Mouse (Mus musculus) ZHBTc4 (cell line): ENCODE measurements around the gene Mrpl51.

Experiments
- DNase-seq: peaks from one replicate; pipeline ENCODE4 v3.0.0-alpha.2; 2011; ENCODE audit warnings: low read depth, low spot score

Mrpl51 gene

DNA sequence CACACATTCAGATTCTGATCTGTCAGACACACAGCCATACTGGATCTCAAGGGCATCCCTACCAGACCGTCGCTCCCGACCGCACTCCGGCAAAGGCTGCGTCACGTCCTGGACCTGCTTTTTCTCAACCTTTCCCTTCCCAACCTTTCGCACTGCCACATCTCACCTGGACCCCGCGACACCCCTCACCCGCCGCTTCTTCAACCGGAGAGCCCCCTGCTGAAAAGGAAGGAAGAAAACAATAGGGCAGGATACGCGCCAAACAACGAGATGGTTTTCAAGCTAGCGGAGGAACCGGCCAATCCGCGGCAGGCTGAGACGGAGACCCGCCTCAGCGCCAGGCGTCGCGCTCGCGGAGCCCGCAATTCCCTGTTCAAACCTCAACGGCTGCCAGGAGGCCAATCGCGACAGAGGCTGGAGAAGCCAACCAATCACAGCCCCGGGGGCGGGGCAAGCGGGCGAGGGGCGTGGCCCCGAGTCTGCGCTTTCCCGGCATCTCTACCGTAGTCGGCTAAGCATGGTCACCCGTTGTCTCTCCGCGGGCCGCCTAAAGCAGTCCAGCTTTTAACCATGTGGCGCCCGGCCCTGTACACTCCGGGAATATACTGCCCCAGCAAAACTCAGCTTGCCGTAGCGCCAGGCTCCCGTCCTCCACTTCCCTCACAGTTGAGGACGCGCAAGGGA, at the start of gene Mrpl51, which contains the start of gene Ncapd2:
Gene Mrpl51, plus strand, starts transcription at position 470 of the 684 bp plus-strand sequence.
Gene Ncapd2, minus strand, starts transcription at position 370 of the 684 bp plus-strand sequence.
- peak; percentile 99 for DNase-seq

DNA sequence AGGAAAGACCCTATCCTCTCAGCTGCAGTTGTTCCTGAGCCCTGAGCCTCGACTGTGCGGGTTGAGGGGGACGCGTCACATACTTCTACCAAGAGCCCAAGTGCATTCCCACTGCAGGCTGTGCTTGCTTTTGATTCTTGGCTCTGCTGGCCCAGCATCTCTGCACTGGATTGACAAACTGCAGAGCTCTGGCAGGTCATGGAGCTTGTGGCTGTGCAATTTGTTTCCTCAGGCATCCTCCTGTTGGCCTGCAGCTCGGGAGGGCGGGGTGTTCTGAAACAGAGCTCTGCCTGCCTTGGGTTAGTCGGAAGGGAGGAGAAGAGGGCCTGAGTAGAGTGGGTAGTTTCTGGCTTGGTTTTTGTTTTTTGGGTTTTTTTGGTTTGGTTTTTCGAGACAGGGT, 49.2 kb upstream of the Mrpl51 start:
- no peak for DNase-seq

DNA sequence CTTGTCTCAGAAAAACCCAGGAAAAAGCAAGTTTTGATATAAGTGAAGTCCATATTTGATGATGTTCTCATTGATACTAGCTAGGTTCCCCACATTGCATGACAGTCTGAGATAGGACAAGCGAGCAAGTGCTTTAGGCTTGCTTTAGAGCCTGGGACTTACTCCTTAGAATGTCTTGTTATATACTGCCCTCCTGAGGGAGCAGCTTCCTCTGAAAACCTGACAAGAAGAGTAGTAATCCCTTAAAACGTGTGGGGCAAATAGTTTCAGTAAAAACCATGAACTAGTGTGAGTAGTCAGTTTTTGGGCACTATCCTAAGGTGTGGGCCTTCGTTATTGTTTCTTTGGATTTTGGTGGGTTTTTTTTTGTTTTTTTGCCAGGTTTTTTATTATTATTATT, 48.5 kb upstream of the Mrpl51 start:
- no peak for DNase-seq

DNA sequence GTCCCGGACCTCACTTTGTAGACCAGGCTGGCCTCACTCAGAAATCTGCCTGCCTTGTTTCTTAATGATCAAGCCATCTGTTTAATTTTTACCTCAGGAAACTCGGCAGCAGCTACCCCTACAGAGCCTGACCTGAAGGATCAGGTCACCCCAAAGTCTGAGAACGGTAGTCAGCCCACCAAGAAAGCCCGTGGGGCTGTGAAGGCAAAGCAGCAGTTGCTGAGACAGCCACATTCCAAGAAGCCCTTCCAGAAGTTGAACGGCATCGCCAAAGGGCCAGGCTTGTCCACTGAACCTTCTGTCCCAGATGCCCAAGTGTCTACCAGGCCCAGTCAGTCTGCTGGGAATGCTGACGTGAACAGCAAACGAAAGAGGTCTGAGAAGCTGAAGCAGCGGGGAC, 47.7 kb upstream of the Mrpl51 start:
- no peak for DNase-seq

DNA sequence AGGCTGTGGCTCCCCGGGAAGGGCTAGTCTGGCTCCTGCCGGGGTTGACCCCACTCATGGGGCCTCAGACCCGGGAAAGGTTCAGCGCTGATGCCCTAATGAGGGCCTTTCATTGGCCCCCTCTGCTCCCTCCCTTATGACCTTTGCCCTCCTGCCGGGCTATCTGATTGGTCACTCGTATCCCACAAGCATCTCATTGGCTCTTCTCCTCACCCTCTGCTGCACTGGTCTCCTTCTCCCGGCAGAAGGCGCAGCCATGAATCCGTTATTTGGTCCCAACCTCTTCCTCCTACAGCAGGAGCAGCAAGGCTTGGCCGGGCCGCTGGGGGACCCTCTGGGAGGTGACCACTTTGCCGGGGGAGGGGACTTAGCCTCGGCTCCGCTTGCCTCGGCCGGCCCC, 46.6 kb upstream of the Mrpl51 start, which contains the start of gene Iffo1:
Gene Iffo1, plus strand, starts transcription at position 241 of the 400 bp plus-strand sequence.
- peak; percentile 96 for DNase-seq

DNA sequence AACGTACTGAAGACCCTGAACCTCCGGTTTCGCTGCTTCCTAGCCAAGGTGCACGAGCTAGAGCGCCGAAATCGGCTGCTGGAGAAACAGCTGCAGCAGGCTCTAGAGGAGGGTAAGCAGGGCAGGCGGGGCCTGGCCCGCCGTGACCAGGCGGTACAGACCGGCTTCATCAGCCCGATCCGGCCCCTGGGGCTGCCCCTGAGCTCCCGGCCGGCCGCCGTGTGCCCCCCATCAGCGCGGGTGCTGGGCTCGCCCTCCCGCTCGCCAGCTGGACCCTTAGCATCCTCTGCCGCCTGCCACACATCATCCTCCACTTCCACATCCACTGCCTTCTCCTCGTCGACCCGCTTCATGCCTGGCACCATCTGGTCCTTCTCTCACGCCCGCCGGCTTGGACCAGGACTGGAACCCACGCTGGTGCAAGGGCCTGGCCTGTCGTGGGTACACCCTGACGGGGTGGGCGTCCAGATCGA, 46.1 kb upstream of the Mrpl51 start:
- DNase-seq, result no peak

DNA sequence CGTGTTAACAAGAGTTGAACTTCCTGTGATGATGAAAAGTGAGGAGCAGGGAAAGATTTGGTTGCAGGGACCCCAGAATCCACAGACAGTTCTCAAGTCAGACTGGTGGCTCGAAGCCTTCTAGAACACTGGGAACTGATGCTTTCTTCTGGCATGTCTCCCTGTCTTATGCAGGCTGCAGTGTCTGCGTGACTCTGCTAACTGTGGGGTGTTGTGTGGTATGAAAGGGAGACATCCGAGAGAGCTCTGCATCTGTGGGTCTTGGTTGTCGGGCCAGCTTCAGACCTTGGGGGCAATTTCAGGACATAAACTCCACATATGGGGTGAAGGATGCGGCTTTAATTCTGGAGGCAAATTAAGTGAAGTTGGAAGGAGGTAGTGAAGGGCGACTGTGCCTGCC, 45.5 kb upstream of the Mrpl51 start:
- DNase-seq, result no peak

DNA sequence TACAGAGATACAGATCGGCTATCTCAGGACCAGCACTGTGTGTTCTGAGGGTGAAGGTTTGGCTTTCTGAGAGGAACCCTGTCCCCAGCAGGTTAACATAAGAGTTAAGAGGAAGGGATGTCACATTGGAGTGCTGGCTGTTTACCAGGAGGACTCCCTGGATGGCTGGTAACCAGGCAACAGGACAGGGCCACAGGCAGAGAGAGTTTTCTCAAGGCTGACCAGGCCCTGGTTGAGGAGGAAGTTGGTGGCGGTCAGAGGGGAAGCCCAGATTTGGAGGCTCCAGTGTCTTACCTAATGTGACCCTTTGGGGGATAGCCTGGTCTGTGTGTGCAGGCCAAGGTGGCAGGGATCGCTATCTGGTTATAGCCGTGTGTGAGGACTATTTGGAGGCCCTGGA, 44.8 kb upstream of the Mrpl51 start:
- DNase-seq, result no peak

DNA sequence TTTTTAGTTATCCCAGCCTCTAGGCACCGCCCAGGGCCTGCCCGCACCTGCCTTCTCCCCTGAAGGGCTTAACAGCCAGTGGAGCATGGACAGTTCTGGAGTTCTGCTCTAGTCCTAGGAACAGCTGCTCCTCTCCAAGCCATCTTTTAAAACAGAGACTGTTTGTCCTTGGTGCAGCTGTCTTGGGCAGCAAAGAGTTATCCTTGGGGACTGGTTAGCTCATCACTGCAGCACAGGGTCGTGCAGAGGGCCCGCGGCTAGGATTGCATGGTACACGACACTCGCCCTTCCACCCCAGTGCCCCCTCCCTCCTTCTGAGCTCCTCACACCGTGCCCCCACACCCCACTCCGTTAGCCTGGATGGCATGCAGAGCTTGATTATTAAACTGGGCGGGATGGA, 44.3 kb upstream of the Mrpl51 start:
- no peak for DNase-seq

DNA sequence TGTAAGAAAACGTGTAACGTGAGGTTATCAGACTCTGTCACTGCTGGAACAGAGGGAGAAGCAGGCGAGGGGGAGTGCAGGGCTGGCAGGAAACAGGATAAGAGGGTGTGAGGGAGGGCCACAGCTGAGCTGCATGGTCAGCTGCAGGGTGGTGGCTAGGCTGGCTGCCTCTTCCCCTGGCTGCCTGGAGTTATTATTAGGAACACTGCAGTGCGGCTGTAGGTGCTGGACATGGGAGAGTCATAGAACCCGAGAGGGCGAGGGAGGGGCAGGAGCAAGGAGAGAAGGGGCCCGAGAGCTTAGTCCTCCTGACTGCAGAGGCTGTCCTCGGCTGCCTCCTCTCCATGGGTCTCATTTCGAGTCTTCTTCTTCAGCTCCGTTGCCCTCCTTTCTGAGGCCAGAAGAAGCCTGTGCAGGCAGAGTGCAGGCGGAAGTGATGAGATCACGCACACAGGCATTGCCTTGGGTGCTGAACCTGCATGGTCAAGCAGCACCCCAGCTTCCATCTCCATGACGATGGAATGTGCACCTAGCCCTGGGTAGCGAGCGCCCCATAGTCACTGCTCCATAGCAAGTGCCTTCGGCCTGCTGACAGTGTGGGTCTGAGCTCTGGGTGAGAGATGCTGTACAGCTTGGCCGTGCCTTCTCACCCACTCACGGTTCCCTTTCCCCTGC, 43.2 kb upstream of the Mrpl51 start:
- DNase-seq, result no peak

DNA sequence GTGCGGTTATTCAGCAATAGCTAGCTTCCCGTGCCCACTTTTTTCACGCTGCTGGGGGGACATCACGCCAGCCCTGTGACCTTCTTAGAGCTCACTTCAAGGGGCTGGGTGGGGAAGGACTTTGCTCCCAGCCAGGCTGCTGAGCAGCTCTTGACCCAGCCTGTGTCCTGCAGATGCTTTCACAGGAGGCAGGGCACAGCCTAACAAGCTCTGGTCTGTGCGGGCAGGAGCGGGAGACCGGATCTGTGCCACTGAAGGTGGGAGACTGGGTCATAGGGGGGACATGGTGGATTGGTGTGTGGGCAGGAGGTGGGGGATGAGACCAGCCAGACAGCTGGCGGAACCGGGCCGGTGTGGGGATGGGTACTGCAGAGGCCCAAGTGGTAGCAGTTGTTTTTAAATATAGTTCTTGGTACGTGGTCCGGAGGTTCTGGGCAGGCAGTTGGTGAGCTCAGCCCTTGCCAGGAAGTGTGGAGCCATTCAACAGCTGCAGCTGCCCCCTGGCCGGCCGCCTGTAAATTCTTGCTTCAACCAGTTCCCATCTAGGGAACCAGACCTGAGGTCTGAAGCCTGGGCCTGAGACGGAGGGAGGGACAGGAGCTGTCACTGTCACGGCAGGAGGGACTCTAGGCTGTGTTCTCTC, 42.6 kb upstream of the Mrpl51 start:
- peak; percentile 51 for DNase-seq

DNA sequence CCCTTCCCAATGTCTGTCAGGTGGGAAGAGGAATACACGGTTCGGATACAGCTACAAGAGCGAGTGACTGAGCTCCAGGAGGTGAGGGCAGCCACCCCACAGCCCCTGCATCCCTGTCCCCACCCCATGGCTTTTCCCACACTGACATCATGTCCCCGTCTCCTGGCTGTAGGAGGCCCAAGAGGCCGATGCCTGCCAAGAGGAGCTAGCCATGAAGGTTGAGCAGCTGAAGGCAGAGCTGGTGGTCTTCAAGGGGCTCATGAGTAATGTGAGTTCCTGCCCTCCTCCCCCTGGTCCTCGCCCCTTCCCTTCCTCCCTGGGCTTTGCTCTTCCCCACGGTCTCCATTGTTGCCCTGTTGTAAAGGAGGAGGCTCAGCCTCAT, 42.0 kb upstream of the Mrpl51 start:
- no peak for DNase-seq

DNA sequence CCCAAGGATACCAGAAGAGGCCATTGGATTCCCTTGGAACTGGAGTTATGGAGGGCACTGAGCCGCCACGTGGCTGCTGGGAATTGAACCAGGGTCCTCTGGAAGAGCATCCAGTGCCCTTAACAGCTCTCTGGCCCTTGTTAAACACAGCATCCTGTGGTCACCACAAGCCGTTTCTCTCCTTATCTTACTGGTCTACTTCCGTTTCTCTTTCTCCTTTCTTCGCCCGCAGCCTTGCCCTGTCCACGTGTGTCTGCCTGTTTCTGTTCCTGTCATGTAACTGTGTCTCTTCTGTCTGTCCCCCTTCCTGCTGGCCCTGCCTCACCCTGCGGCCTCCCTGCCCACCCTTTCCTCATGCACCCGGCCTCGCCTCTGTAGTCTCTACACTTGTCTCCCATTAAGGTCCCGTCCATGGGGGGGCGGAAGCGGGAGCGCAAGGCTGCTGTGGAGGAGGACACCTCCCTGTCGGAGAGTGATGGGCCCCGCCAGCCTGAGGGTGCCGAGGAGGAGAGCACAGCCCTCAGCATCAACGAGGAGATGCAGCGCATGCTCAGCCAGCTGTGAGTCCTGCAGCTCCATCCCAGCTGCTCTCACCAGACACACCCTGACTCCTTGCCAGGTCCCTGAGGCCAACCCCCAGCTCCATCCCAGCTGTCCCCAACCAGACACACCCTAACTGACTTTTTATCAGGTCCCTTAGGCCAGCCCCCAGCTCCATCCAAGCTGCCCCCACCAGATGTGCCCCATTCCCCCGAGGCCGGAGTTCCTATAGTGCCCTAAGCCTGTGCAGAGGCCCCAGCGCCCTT, 39.2 kb upstream of the Mrpl51 start:
- no peak for DNase-seq

DNA sequence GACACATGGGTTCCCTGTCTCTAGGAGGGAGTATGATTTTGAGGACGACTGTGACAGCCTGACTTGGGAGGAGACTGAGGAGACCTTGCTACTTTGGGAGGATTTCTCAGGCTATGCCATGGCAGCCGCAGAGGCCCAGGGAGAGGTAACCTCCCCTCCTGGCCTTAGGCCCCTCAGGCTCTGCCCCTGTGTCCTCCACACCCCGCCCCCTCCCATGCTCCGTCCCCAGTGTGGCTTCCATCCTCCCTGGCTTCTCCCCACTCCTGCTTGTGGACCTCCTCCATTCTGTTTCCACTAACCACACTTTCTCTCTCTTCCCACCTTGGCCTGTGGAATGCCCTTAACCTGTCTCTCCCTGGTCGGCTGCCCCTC, 38.6 kb upstream of the Mrpl51 start:
- no peak for DNase-seq

DNA sequence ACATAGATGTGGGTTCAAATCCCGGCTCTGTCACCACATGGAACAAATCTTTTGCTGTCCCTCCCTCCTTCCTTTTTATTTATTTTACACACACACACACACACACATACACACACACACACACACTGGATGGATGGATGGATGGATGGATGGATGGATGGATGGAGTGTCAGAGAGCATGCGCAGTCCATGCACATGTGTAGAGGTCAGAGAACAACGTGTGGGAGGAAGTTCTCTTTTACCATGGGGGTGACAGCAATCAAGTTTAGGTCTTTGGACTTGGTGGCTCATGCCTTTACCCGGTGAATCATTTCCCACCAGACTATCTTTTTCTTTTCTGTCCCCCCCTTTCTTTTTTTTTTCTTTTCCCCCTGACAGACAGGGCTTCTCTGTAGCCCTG, 37.9 kb upstream of the Mrpl51 start:
- no peak for DNase-seq

DNA sequence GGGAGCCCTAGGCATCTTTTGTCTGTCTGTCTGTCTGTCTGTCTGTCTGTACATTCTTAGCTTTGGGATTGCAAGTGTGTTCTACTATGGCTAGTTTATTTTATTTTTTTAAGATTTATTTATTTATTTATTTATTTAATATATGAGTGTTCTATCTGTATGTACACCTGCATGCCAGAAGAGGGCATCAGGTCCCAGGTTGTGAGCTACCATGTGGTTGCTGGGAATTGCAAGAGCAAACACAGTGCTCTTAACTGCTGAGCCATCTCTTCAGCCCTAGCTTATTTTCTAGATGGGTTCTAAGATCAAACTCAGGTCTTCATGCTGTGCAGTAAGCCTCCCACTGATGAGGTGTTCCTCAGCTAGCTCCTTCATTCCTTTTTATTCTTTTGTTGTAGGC, 37.1 kb upstream of the Mrpl51 start:
- DNase-seq, result peak; percentile 60

DNA sequence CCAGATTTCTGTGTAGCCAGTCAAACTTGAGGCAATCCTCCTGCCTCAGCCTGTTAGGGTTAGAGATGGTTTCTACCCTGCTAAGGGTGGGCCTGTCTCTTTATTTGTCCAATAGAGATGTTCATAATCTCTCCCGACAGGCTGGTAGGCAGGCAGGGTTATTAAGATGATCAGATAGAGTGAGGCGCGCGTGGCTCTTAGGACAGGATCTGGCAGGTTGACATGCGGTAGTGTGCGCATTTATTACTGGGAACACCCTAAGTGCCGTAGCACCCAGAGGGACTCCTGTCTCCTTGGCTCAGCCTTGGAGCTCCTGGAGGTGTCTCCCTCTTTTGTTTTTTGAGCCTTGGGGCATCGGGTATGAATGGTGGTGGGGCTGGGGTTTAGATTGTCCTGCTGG, 36.3 kb upstream of the Mrpl51 start:
- DNase-seq, result no peak

DNA sequence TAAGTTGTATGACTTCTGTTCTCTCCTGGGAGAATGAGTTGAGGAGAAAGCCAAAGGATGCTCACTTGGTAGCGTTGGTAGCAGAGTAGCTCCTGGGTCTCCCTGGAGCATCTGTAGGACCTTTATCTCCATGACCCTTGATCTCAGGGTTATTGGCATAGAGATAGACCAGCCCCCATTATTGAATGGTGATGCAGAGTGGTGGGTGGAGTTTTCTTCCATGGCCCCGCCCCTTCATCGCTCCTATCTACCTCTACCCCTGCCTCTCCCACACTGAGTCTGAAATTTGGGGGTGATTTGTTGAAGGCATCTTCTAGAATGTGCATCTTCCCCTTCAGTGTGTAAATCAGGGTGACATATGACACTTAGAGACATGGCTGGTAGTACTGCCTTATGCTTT, 35.1 kb upstream of the Mrpl51 start:
- DNase-seq, result no peak

DNA sequence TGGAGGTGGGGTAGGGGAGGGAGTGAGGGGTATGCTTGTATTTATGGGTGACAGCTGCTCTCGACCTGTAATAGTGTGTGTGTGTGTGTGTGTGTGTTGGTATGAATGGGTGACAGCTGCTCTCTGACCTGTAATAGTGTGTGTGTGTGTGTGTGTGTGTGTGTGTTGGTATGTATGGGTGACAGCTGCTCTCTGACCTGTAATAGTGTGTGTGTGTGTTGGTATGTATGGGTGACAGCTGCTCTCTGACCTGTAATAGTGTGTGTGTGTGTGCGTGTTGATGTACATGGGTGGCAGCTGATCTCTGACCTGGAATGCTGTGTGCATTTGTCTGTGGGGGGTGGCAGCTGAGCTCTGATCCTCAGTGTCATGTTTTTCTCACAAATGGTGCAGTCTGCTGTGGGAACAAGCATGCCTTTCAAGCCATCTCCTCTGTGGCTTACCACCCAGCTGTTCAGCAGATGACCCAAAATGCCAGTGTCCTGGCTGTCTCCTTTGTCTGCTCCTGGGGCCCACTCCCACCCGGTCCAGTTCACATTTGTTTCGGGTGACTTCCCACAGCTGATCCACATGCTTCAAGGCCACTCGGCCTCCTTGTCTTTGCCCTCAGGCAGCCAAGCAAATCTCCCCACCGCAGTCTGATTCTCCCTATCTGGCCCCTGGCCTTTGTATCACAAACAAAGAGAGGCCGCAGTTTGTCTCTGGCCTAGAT, 34.5 kb upstream of the Mrpl51 start:
- peak; percentile 58 for DNase-seq

DNA sequence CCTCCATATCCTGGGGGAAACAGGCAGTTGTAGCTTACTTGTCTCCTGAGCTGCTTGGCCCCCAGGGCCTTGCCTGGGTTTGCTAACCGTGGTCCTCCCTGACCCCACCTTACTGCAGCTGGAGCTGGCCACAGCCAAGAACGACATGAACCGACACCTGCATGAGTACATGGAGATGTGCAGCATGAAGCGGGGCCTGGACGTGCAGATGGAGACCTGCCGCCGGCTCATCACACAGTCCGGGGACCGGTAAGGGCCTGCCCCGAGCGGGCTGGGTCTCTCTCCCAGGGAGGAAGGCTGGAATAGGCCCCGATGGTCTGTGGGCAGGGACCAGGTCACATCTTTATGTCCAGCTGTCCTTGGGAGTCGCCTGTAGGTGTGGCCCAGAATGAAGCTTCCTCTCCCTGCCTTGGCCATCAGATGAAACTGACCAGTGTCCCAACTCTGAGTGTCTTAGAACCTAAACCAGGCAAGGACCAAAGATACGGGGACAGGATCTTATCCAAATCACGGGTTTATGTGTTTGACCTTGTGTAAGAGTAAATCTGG, 32.6 kb upstream of the Mrpl51 start:
- DNase-seq, result no peak
